Mouse (Mus musculus): ENCODE data around the gene Pald1. TPM values are rescaled to one million over a fixed set of nuclear protein-coding genes. Genes with fewer than 3 reads are reported as not detected.

Pald1 gene
- polyA plus RNA-seq, 1 experiment, result 8.9 TPM

DNA sequence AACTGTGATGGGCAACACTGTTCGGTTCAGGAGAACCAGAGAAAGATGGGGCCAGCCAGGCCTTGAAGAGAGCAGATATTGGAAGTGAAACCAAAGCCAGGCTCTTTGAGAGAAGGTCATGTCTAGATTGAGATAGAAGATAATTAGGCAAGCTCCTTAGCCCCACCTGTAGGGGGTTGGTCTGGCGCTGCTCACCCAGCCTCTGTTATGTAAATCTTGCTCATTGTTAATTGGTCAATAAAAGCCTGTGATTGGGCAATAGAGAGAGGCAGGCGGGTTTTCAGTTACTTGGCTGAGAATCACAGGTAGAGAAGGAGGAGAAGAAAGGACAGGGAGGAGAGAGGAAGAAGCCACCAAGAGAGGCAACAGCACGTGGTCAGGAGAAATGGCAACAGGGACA lies 32.1 kb downstream of the Pald1 start:
- no peaks in the 10 kb centered on the region for H3K27me3 ChIP-seq (ENCODE audit: control insufficient read depth, insufficient read depth, insufficient read length)
- no peaks in the 10 kb centered on the region for H3K79me2 ChIP-seq (ENCODE audit: control insufficient read depth, insufficient read depth)
- no peak overlapping the region for H3ac ChIP-seq (ENCODE audit: control insufficient read depth, insufficient read length, low read depth)
- no peaks in the 10 kb centered on the region for H3K79me3 ChIP-seq (ENCODE audit: low read depth)
- peaks cover 28% of the 10 kb centered on the region for H3K36me3 ChIP-seq (ENCODE audit: control insufficient read depth, insufficient read depth)
- no peak for TF ChIP-seq USF1 (IDR thresholded peaks at IDR 0.05; ENCODE audit: low read depth)
- TF ChIP-seq FOSL1 (IDR thresholded peaks at IDR 0.05; ENCODE audit: insufficient read depth, low read length, poor library complexity, severe bottlenecking), result no peak
- no peak for TF ChIP-seq CEBPB (IDR thresholded peaks at IDR 0.05; ENCODE audit: low read depth)
- H3K4me3 ChIP-seq (ENCODE audit: insufficient read depth, poor library complexity, severe bottlenecking), result no peak overlapping the region

DNA sequence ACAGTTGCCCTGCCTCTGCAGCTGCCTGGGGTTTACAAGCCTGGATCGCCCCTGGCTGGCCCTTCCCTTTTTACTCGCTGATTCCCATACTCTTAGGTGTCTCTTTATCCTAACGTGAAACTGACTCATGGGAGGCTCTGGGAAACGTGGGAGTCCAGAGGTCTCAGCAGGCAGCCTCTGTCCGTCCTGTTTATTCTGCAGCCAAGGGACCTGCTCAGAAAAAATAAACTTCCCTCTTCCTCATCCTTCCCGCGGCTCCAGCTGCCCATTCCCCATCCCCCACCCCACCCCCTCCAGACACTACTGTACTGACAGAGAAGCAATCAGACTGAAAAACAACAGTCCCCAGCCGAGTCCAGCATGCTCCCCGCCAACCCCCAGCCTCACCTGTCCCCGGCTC lies 37.0 kb downstream of the Pald1 start:
- Histone ChIP-seq H3ac (ENCODE audit: control insufficient read depth, insufficient read length, low read depth) (no peak overlapping the region), H3K27me3 (ENCODE audit: control insufficient read depth, insufficient read depth, insufficient read length) (no peaks in the 10 kb centered on the region), H3K79me3 (ENCODE audit: low read depth) (no peaks in the 10 kb centered on the region), H3K36me3 (ENCODE audit: control insufficient read depth, insufficient read depth) (peaks cover 26% of the 10 kb centered on the region), H3K4me3 (ENCODE audit: insufficient read depth, poor library complexity, severe bottlenecking) (no peak overlapping the region), H3K79me2 (ENCODE audit: control insufficient read depth, insufficient read depth) (no peaks in the 10 kb centered on the region)
- TF ChIP-seq MYOG (IDR thresholded peaks at IDR 0.05; ENCODE audit: control insufficient read depth, extremely low read depth, insufficient read length) (no peak), MYOD1 (IDR thresholded peaks at IDR 0.05; ENCODE audit: control insufficient read depth, insufficient read length, low read depth) (no peak), USF1 (IDR thresholded peaks at IDR 0.05; ENCODE audit: low read depth) (no peak), FOSL1 (IDR thresholded peaks at IDR 0.05; ENCODE audit: insufficient read depth, low read length, poor library complexity, severe bottlenecking) (no peak), CEBPB (IDR thresholded peaks at IDR 0.05; ENCODE audit: low read depth) (no peak), CTCF (IDR thresholded peaks at IDR 0.05; ENCODE audit: control insufficient read depth, insufficient read depth, insufficient read length) (no peak), MAX (IDR thresholded peaks at IDR 0.05) (no peak)

DNA sequence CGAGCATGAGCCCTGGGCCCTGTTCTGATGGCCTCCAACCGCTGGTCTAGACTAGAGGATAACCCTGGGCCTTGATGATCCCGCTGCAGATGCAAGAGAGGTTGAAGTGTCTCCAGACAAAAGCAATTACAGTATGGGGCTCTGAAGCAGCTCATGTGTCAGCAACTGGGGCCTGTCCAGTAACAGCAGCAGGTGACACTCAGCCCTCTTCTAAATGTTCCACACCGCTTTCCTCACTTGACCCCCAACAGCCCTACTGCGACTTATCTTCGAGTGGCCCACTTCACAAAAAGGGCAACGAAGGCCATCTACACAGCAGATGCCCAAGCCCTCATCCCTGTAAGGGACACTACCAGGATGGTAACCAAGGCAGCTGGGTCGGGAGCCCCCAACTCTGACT lies 38.2 kb downstream of the Pald1 start:
- H3ac ChIP-seq (ENCODE audit: control insufficient read depth, insufficient read length, low read depth), result no peak overlapping the region
- H3K79me2 ChIP-seq (ENCODE audit: control insufficient read depth, insufficient read depth), result no peaks in the 10 kb centered on the region
- no peaks in the 10 kb centered on the region for H3K27me3 ChIP-seq (ENCODE audit: control insufficient read depth, insufficient read depth, insufficient read length)
- peaks cover 14% of the 10 kb centered on the region for H3K36me3 ChIP-seq (ENCODE audit: control insufficient read depth, insufficient read depth)
- no peaks in the 10 kb centered on the region for H3K79me3 ChIP-seq (ENCODE audit: low read depth)
- H3K4me3 ChIP-seq (ENCODE audit: insufficient read depth, poor library complexity, severe bottlenecking), result no peak overlapping the region
- TF ChIP-seq USF1 (IDR thresholded peaks at IDR 0.05; ENCODE audit: low read depth) (no peak), MYOD1 (IDR thresholded peaks at IDR 0.05; ENCODE audit: control insufficient read depth, insufficient read length, low read depth) (no peak), FOSL1 (IDR thresholded peaks at IDR 0.05; ENCODE audit: insufficient read depth, low read length, poor library complexity, severe bottlenecking) (no peak), CEBPB (IDR thresholded peaks at IDR 0.05; ENCODE audit: low read depth) (no peak), MYOG (IDR thresholded peaks at IDR 0.05; ENCODE audit: control insufficient read depth, extremely low read depth, insufficient read length) (no peak), CTCF (IDR thresholded peaks at IDR 0.05; ENCODE audit: control insufficient read depth, insufficient read depth, insufficient read length) (no peak), MAX (IDR thresholded peaks at IDR 0.05) (no peak)

DNA sequence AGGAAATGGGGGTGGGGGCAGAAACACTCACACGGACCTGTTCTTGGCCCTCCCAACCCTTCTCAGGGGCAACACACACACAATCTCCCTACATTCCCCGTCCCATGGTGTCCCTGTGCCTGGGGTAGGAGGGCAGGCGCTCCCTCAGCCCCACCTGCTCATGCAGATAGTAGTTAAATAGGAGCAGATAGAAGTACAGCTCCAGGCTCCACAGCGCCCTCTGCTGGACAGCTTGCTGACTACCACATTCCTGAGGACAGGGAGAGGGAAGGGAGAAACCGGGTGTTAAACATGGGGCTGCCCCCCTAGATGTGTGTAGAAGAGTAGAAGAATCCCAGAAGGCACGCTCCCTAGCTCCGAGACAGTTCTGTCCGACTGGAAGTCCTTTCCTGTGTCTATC lies 39.4 kb downstream of the Pald1 start:
- no peaks in the 10 kb centered on the region for H3K79me3 ChIP-seq (ENCODE audit: low read depth)
- no peaks in the 10 kb centered on the region for H3K79me2 ChIP-seq (ENCODE audit: control insufficient read depth, insufficient read depth)
- H3K36me3 ChIP-seq (ENCODE audit: control insufficient read depth, insufficient read depth), result peaks cover 4% of the 10 kb centered on the region

DNA sequence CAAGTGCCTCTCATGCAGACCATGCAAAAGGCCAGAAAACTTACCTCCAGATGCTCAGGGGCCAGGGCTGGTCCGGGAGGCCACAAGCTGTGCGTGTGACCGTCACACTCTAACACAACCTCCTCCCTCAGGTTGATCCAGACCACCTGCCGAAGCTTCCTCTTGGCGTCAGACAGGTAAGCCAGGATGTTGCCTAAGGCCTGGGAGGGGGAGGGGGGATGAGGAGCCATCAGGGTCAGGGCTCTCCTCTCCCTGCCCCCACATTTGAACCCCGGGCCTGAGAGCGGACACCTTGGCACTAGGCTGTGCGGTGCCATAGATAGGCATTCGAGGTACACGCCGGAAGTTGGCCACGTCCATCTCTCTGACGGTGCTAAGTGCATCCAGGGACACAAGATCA lies 40.6 kb downstream of the Pald1 start:
- H3K79me3 ChIP-seq (ENCODE audit: low read depth), result no peaks in the 10 kb centered on the region
- no peaks in the 10 kb centered on the region for H3K27me3 ChIP-seq (ENCODE audit: control insufficient read depth, insufficient read depth, insufficient read length)
- H3ac ChIP-seq (ENCODE audit: control insufficient read depth, insufficient read length, low read depth), result no peak overlapping the region
- TF ChIP-seq MYOG (IDR thresholded peaks at IDR 0.05; ENCODE audit: control insufficient read depth, extremely low read depth, insufficient read length) (no peak), CTCF (IDR thresholded peaks at IDR 0.05; ENCODE audit: control insufficient read depth, insufficient read depth, insufficient read length) (no peak), CEBPB (IDR thresholded peaks at IDR 0.05; ENCODE audit: low read depth) (no peak), FOSL1 (IDR thresholded peaks at IDR 0.05; ENCODE audit: insufficient read depth, low read length, poor library complexity, severe bottlenecking) (no peak), MYOD1 (IDR thresholded peaks at IDR 0.05; ENCODE audit: control insufficient read depth, insufficient read length, low read depth) (no peak), USF1 (IDR thresholded peaks at IDR 0.05; ENCODE audit: low read depth) (no peak), MAX (IDR thresholded peaks at IDR 0.05) (no peak)
- no peaks in the 10 kb centered on the region for H3K36me3 ChIP-seq (ENCODE audit: control insufficient read depth, insufficient read depth)
- no peak overlapping the region for H3K4me3 ChIP-seq (ENCODE audit: insufficient read depth, poor library complexity, severe bottlenecking)
- H3K79me2 ChIP-seq (ENCODE audit: control insufficient read depth, insufficient read depth), result no peaks in the 10 kb centered on the region

More for the DNA sequence above, 39.4 kb downstream of the Pald1 start:
- H3K27me3 ChIP-seq (ENCODE audit: control insufficient read depth, insufficient read depth, insufficient read length), result no peaks in the 10 kb centered on the region
- TF ChIP-seq FOSL1 (IDR thresholded peaks at IDR 0.05; ENCODE audit: insufficient read depth, low read length, poor library complexity, severe bottlenecking) (no peak), CTCF (IDR thresholded peaks at IDR 0.05; ENCODE audit: control insufficient read depth, insufficient read depth, insufficient read length) (peak; percentile 79)
- H3K4me3 ChIP-seq (ENCODE audit: insufficient read depth, poor library complexity, severe bottlenecking), result no peak overlapping the region
- H3ac ChIP-seq (ENCODE audit: control insufficient read depth, insufficient read length, low read depth), result no peak overlapping the region

DNA sequence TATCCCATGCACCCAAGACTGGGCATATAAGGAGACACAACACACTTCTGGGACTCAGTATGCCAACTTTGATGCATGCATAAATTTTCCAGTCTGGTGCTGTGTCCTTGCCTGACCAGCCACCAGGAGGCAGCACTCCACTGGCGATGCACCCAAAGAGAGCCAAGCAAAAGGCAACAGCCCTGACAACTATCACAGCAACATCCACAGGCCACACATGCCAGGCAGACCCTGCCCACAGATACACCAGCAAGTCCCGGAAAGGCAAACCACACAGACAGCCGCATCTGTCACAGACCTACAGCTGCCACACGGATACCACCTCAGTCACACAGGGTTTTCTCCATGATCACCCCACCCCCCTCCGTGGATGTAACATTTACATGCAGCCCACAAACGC lies 41.8 kb downstream of the Pald1 start:
- H3ac ChIP-seq (ENCODE audit: control insufficient read depth, insufficient read length, low read depth), result no peak overlapping the region
- no peak overlapping the region for H3K4me3 ChIP-seq (ENCODE audit: insufficient read depth, poor library complexity, severe bottlenecking)
- H3K79me3 ChIP-seq (ENCODE audit: low read depth), result no peaks in the 10 kb centered on the region
- peak; percentile 88 for TF ChIP-seq CTCF (IDR thresholded peaks at IDR 0.05; ENCODE audit: control insufficient read depth, insufficient read depth, insufficient read length)
- no peak for TF ChIP-seq CEBPB (IDR thresholded peaks at IDR 0.05; ENCODE audit: low read depth)
- TF ChIP-seq MAX (IDR thresholded peaks at IDR 0.05), result no peak
- H3K36me3 ChIP-seq (ENCODE audit: control insufficient read depth, insufficient read depth), result no peaks in the 10 kb centered on the region
- no peaks in the 10 kb centered on the region for H3K79me2 ChIP-seq (ENCODE audit: control insufficient read depth, insufficient read depth)
- H3K27me3 ChIP-seq (ENCODE audit: control insufficient read depth, insufficient read depth, insufficient read length), result no peaks in the 10 kb centered on the region
